Mouse (Mus musculus) kidney, postnatal 25 days (tissue): ENCODE results near the gene Tarbp1.
"Not testable (repeated sequence)": the region's sequence is repeated elsewhere in the genome, so short reads cannot be mapped to it uniquely, and the experiment has no call there.

ENCODE experiments used
- DNase-seq, 2 experiments: peaks; one replicate each; pipeline ENCODE4 v3.0.0; 2021; ENCODE audit warnings: mixed read lengths in 2 of 2

Gene Tarbp1

DNA sequence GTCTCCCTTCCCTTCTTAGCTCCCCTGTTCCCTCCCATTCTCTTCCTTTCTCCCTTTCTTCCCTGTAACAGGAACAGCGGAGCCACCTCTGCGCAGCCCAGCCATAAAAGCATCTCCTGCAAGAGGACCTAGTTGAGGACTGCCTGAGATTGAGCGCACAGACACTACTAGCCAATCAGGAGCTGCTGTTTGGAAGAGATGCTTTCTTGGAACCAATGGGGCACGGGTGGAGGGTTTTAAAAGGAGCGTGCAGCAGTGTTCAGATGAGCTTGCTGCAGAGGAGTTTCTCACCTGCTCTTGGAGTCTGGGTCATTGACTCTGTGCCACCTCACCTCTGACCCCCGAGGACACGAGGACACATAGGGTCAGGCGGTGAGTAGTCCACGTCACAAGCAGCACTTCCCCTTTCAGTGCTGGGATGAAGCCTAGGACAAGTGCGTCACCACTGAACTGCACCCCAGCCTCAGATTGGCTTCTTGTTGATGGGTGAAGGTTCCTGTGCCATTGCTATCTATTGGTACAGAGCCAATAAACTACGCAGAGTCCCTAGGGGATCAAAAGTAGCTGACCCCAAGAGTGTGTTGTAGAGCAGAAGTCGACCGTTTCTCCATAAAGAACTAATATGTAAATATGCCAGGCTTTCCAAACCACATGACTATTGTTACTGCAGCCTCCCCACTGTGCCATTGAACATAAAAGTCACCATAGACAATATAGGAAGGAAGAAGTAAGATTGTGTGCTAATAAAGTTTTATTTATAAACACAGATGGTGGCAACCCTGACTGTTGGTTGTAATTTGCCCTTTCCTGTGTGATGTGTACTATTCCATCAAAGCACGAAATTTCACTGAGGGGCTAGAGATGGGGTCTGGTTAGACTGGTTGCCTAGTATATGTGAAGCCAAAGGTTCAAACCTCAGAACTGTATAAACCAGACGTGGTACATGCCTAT, 19.6 kb upstream of the Tarbp1 start:
- no peak for DNase-seq

DNA sequence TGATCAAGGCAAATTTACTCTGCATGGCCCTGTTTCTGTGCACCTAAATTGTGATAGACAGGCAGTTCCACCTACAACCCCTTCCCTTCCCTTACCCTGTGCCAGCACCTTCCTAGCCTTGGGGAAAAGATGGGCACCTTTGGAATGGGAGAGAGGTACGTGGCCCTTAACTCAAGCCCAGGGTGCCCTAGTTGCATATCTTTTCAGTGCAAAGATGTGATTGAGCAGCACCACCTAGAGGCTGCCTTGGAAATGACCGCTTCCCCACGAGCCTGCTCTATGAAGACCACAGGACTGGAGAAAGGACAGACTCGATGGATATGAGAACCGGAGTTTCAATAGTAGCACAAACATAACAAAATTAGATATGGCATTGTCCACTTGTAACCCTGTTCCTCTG, 8.1 kb upstream of the Tarbp1 start:
- peak; percentile 74 to 85 for DNase-seq

DNA sequence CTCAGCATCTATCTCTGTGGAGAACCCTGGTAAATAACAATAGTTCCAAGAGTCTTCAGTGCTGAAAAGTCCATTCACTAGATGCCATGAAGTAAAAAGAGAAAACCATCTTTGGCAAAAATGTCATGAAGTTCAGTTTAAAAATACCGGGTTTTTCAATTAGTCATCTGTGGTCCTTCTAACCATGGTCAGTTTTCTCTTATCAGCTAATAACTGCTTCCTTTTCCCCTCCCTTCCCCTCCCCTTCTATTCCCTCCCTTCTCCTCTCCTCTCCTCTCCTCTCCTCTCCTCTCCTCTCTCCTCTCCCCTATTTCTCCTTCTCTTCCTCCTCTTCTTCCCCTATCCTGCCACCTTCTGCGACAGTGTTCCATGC, 7.5 kb upstream of the Tarbp1 start:
- no peak for DNase-seq

DNA sequence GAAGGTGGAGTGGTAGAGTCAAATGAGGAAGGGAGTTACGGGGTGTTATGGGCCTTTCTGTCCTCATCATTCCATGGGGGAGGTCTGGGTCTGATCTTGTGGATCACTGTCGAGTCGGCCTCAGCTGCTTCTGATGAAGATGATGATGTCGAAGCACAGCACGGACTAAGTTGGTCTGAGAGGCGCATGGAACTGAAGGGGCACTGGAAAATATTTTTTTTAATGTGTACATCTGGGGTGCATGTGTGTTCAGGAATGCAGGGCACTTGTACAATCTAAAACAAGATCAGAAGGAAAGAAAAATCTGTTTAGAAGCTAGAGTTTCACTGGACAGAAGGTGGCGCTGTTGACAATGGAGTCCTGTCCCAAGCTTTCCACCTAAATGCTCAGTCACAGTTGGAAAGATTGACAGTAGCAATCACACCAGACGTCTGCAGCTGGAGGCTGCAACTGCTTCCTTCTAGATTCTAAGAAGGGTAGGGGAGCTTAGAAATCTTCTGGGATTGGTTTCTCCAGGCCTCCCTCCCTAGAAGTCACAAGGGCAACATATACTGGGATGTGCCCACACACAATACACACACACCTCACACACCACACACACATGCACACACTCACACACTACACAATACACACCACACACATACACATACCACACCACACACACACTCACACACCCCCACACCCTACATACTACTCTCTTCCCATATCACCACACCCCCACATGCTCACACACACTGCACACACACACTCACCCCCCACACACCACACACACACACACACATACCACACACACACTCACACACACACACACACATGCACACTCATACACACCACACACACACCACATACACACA, 6.9 kb upstream of the Tarbp1 start:
- DNase-seq, result peak in 1 of 2 experiments; percentile 85

GRCm38 (mm10) chr8:126480366-126480765, 5.5 kb upstream of the Tarbp1 start:
- DNase-seq, result no peak

DNA sequence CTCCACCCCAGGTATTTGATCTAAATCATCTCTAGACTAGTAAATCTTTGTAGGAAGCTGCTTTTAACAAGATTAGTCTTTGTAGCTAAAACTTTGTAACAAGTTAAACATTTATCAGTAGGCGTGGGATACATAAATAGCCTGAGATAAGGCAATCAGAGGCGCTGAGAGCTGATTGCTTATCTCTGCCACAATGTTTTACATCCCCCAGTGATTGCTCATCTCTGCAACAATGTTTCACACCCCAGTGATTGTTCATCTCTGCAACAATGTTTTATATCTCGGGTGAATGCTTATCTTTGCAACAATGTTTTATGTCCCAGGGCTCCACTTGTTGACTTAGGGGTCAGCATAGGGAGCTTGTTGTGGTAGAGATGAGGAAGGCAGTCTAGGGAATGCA, 3.8 kb upstream of the Tarbp1 start:
- no peak for DNase-seq

DNA sequence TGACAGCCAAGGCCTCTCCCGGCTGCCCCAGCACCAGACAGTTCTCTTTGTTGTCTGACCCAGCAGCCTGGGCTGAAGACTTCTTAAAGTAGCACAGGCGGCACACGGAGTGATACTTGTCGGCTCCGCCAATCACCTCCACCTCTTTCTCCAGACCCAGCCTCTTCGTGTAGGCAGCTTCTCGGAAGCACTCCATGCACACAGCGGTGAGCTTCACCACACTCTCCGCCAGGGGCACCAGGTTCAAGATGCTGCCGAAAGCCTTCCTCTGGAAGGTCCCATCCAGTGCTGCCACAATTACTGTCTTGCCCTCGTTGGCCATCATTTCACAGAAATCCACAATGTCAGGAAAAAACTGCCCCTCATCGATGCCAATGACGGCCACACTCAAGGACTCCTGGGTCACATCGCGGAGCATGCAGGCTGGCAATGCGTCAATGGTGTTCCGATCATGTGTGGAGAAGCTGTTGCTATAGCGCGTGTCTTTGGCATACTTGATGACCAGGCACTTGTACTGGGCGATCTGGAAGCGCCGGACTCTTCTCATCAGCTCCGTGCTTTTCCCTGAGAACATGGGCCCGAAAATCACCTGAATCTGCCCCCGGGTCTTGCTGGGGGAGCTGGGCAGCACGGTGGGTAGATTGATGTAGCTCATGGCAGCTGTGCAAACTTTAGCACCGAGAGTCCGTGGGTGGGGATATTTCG, 1.4 kb upstream of the Tarbp1 start:
- not testable (repeated sequence) for DNase-seq

- DNase-seq, result not testable (repeated sequence)
Observed at GRCm38 (mm10) chr8:126475738-126476137, 873 bp upstream of the Tarbp1 start.

GRCm38 (mm10) chr8:126473802-126474298, 1.0 kb downstream of the Tarbp1 start:
- no peak for DNase-seq

- no peak for DNase-seq
Observed at GRCm38 (mm10) chr8:126464071-126464470, 10.8 kb downstream of the Tarbp1 start.

- no peak for DNase-seq
Observed at GRCm38 (mm10) chr8:126461735-126462134, 13.1 kb downstream of the Tarbp1 start.

DNA sequence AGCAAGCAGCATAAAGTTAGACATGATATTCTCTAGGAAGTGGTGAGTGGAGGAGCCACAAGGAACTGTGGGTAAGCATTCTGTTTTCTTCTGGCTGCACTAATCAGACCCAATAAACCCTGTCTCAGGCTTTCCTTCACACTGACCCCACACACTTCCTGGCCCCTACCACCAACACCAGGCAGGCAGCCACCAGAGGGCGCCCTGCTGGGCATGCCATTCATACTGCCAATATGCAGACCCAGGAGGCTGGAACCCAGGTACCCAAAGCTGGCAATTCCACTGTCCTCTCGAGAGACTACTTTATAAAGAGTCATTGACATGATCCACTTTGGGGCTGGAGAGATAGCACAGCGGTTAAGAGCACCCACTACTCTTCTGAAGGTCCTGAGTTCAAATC, 14.6 kb downstream of the Tarbp1 start:
- DNase-seq, result peak; percentile 64 to 79

DNA sequence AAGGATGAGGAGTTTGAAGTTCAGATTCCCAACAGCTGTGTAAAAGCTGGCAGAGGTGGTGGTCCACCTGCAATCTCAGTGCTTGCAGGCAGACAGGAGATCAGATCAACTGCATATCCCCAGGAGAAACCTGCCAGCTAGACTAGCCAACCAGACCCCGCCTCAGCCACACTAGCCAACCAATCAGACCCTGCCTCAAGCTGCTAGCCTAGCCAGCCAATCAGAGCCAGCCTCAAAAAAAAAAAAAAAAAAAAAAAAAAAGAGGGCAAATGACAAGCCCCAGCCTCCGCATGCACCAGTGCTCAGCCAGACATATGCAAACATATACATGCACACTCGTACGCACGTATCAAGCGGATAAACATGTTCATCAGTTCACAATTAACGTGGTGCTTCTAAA, 19.5 kb downstream of the Tarbp1 start:
- no peak for DNase-seq

DNA sequence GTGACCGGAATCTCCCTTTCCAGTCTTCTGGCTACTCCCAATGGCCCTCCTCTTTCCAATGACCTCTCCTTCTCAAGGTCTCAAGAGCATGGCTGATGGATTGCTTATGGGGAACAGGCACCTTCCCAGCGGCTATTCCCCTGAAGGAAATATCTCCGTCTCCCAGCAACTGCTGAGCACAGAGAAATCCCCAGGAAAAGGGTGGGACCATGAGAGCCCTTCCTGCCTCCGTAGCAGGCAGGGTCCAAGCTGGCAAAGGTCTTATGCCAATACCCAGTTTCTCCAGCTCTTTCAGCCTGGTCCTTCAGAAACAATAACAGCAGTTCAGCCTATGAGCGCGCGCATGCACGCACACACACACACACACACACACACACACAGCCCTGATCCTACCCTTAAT, 23.7 kb downstream of the Tarbp1 start:
- DNase-seq, result no peak

DNA sequence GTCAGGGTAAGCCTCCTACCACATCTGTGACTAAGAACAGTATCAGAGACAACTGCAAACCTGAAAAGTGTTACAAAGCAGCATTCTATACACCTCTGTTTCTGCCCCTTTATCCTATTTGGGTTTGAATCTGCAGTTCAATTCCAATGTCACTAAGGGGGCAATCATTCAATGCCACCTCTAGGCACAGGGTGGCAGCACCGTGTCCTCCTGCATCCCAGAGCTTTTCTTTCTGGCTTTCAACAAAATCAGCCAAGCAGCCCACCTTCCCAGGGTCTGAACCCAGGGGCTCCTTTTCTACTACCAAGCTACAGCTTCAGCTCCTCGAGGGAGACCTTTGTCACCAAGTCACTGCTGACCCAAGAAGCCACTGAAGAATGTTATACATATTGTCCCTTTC, 35.9 kb downstream of the Tarbp1 start:
- DNase-seq, result no peak

DNA sequence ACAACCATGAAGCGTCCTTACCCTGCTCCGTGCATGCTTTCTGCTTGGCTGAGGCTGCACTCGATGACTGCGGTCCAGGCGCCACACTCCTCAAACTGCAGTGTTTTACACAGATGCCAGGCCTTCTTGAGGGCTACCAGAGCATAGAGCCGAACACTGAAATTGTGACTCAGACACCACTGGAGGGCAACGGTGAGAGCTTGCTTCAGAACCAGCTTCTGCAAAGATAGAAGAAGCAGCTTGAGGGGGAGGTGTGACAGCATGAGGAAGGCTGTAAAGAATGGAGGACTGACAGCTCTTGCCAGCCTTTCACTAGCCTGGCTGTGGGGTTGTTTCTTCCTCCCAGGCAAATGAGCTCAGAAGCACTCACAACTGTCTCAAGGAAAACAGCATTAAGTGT, 41.0 kb downstream of the Tarbp1 start:
- no peak for DNase-seq

- no peak for DNase-seq
Observed at GRCm38 (mm10) chr8:126429635-126430034, 45.2 kb downstream of the Tarbp1 start.

GRCm38 (mm10) chr8:126424946-126425345, 49.9 kb downstream of the Tarbp1 start:
- no peak for DNase-seq

DNA sequence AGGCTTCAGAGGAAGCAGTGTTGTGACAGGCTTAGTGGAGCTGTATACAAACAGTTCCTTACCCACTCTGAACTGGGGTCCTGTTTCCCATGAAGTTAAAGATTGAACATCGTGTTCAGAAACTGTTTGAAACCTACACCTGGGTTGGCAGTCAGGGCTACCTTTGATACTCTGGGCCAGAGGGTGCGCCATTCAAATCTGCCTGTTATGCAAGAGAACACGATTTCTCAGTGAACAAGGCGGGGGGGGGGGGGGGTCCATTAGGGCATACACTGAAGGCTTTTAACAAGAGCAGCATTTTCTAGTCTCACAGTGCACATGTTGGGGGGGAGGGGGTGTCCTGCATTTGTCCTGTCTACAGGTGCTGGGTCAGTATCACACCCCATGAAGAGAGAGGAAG, 50.7 kb downstream of the Tarbp1 start:
- peak; percentile 40 to 75 for DNase-seq

DNA sequence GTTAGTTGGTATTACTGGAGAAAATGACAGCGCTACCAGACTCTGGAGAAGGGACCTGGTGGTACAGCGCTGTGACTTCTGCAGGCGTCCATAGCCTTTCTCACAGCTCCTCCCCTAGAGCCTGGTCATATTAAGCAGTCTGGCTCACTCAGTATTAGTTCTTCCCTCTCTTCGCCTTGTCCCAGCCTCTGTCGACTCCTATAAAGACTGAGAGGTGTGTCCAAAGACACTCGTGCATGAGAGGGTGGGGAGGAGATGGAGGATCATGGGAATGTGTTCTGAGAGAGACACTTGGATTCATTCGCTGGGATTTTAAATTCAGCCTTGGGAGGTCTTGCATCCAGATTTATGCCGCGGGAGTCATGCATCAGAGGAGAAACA, 52.0 kb downstream of the Tarbp1 start:
- DNase-seq, result peak; percentile 35 to 62

DNA sequence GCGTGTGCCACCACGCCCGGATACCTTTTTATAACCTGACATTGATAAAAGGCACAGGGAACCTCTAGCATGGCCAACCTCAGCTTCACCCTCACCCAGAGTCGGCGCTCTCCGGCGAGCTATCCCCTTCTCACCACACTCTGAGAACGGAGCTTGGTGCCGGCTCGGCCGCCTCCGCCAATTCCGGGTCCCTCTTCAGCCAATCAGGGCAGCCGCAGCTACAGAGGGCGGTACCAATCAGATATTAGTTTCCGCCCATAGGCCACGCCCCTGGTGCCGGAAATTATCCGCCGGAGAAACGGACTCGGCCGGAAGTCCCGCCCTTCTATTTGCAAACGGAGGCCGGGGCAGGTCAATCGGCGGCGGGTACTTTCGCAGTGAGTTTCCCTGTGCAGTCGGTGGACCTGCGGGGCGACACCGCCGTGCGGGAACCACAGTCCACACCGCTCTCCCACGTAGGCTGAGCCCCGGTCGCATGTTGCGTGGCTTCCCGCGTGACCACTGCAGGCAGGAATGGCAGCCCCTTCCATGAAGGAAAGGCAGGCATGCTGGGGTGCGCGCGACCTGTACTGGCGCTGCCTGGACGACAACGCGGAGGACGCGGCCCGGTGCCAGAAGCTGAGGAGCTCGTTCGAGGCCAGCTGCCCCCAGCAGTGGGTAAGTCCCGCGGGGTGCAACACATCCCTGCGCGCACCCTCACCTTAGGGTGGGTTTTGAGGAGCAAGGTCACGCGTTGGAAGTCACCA, 52.5 kb downstream of the Tarbp1 start, which contains the start of gene Coa6:
TSS of gene Coa6 (plus strand) at position 342 of the 746 bp plus-strand sequence.
- peak; percentile 99 for DNase-seq

- DNase-seq, result no peak
Observed at GRCm38 (mm10) chr8:126420834-126421233, 54.0 kb downstream of the Tarbp1 start.
